Mouse (Mus musculus) cortical plate, adult 2 months (tissue): Measurements from ENCODE around the gene Ccn1.

Experiments used
- CTCF ChIP-seq: fragments of 200-500 bp; IDR thresholded peaks from 2 replicates; pipeline ENCODE4 v1.5.1; 2011; ENCODE audit warnings: mild to moderate bottlenecking, control low read depth, low read length; ENCODE audit not compliant: insufficient read depth; ENCODE audit errors: extremely low read depth
- POLR2A ChIP-seq: fragments of 200-500 bp; IDR thresholded peaks from 2 replicates; pipeline ENCODE4 v1.6.1; 2011; ENCODE audit warnings: mild to moderate bottlenecking, low read length, control low read depth; ENCODE audit not compliant: insufficient read depth; ENCODE audit errors: extremely low read depth

DNA sequence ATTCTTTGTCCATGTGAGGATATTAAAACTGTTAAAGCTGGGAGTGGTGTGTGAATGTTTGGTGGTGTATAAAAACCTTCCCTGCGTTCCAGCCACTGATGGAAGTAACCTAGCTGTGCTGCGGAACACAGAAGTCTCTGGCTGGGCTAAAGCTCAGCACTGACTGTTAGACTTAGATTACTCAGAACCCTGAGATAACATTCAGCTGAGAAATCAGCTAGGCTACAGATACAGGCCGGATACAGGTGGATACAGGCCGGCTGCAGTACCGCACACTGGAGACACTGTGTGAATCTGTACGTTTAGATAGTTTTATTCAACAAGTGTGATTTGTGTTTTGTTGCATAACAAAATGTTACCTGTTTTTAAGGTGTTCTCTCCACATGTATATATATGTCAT, 49.0 kb downstream of the Ccn1 start:
- TF ChIP-seq POLR2A (no peak), CTCF (no peak)
